Comparison of ENCODE assay signal across 21 mouse cellular contexts in the genomic region with DNA sequence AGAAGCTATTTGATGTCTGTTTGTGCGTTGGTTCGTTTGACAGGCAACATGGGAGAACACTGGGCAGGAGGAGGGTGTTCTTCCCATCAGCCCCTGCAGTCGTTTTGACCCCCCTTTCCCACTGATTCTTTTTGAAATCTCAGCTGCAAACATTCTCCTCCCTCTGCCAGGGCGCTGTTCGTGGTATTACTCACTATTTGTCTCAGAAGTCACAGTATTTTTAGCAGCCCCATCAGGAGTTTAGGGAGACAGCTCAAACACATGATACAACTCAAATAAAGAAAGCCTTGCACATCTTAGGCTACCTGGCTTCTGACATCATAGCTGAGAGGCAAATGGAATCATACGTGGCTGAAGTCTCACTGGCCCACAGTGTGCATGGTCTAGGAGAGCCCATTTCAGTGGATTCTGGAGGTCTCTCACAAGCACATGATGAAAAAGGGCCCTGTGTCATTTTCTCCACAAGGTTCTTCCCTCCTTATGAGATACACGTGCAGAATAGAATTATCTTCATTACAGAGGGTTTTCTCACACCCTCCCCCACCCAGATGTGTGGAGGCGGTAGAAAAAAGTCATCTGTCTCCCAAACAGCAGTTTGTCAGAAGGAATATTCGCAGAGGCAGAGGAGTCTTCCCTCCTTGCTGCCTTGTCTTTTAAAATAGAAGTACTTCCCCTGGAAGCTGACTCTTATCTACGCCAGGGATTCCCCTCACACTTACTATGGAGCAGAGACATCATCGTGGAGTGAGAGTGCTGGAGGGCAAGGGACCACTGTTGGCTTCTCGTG. TPM values are rescaled to one million over a fixed set of nuclear protein-coding genes. Genes with fewer than 3 reads are reported as not detected.
A peak's percentile ranks its signal among the peaks of the same experiment; 100 is the strongest.
DNase-seq lines count a peak whose midpoint lies in the region.
"Had no signal": no experiment of that assay in that cellular context is flagged by ENCODE, and none has a peak within 500 bp of the region (broad histone marks: within the 10 kb centered on the region; RNA-seq: fewer than 3 reads in every experiment).

No protein-coding gene starts in this region.

- intact Hi-C loops in left cerebral cortex, postnatal 10 days (cut with DNase I), result no loop called here
- intact Hi-C loops in left cerebral cortex, postnatal 25 days (cut with DNase I), result loop anchor here (10.0 kb wide), 1 partner anchor 470 kb away; a partner anchor contains a TSS

- peak; percentile 17 for DNase-seq in left cerebral cortex, adult 11 months (ENCODE audit: low spot score)
- no peak for DNase-seq in left cerebral cortex, postnatal 10 days (ENCODE audit: extremely low spot score in 1 of 2, low spot score in 2 of 2)
- DNase-seq in right cerebral cortex, adult 2 months (ENCODE audit: low spot score in 2 of 2), result peak; percentile 41 to 55
- no peak for DNase-seq in right cerebral cortex, postnatal 4 days
- DNase-seq in left cerebral cortex, postnatal 25 days (ENCODE audit: low spot score in 2 of 2), result peak; percentile 38 to 65
- DNase-seq in urinary bladder, adult 2 months (ENCODE audit: low spot score), result no peak
- DNase-seq in testis, postnatal 10 days (ENCODE audit: low spot score), result no peak
- DNase-seq: adrenal gland, postnatal 10 days; cerebellum, adult 11-12 months; cerebellum, adult 9-11 months; embryo, embryonic 11 days; gastrocnemius, postnatal 36 days; heart, adult 18-20 months; heart, postnatal 4 days; kidney, postnatal 25 days; lung, postnatal 4 days; retina, postnatal 1 day; spleen, adult 18-20 months; thymus, adult 2 months; thymus, postnatal 36 days had no signal

RNA-seq across cellular contexts. Expression of a gene that starts 57.1 kb away (rescaled TPM):
- total RNA-seq in left cerebral cortex, postnatal 10 days (2021), result 1 to 10 TPM; 1.8 to 2.0 TPM
- total RNA-seq in left cerebral cortex, postnatal 25 days (2021), result 1 to 10 TPM; 1.6 to 1.9 TPM
- polyA plus RNA-seq in urinary bladder, adult 2 months (2012; rRNA removed), result 10.8 and 11.1 TPM in 2 replicates
- total RNA-seq: MEL had no signal

Comparison
In these comparisons a context has a peak if more than half of its experiments do, and no peak if none do; other contexts are left out.
1. DNase-seq: peak in left cerebral cortex, adult 11 months (single experiment), right cerebral cortex, adult 2 months (2 of 2) and left cerebral cortex, postnatal 25 days (2 of 2); none in left cerebral cortex, postnatal 10 days (0 of 2), right cerebral cortex, postnatal 4 days (single experiment), urinary bladder, adult 2 months (single experiment) and testis, postnatal 10 days (single experiment).